10 mouse cellular contexts compared by ENCODE assay signal in genomic region chr13:26158703-26159102, GRCm38 (mm10).
A peak's percentile ranks its signal among the peaks of the same experiment; 100 is the strongest.
DNase-seq lines count a peak whose midpoint lies in the region; ATAC-seq and TF ChIP-seq lines count a peak whose summit lies in the region.
"Had no signal": no experiment of that assay in that cellular context is flagged by ENCODE, and none has a peak within 500 bp of the region (broad histone marks: within the 10 kb centered on the region; RNA-seq: fewer than 3 reads in every experiment).

No protein-coding gene starts in this region.

- no peaks in the 10 kb centered on the region for H3K36me3 ChIP-seq in kidney, postnatal 0 days (ENCODE audit: insufficient read depth, low read length)
- no peaks in the 10 kb centered on the region for H3K36me3 ChIP-seq in stomach, postnatal 0 days (ENCODE audit: control insufficient read depth, insufficient read depth, low read length)
- H3K36me3 ChIP-seq: embryonic facial prominence, embryonic 12.5 days; liver, embryonic 13.5 days had no signal

- no peak for TF ChIP-seq EP300 in stomach, postnatal 0 days (optimal IDR thresholded peaks at IDR 0.05)

- no peak overlapping the region for H3K4me2 ChIP-seq in kidney, postnatal 0 days (ENCODE audit: low read length)
- no peak overlapping the region for H3K4me2 ChIP-seq in stomach, postnatal 0 days (replicated peaks; ENCODE audit: low read depth)
- H3K4me2 ChIP-seq: embryonic facial prominence, embryonic 12.5 days; liver, embryonic 13.5 days had no signal

- no peak overlapping the region for H3K27ac ChIP-seq in kidney, postnatal 0 days
- no peak overlapping the region for H3K27ac ChIP-seq in stomach, postnatal 0 days (replicated peaks)
- H3K27ac ChIP-seq: embryonic facial prominence, embryonic 12.5 days; liver, embryonic 13.5 days had no signal

- H3K9ac ChIP-seq in kidney, postnatal 0 days (ENCODE audit: low read depth, low read length) = no peak overlapping the region
- no peak overlapping the region for H3K9ac ChIP-seq in stomach, postnatal 0 days (ENCODE audit: low read length)
- H3K9ac ChIP-seq: embryonic facial prominence, embryonic 12.5 days; liver, embryonic 13.5 days had no signal

- no peak overlapping the region for H3K4me3 ChIP-seq in kidney, postnatal 0 days (replicated peaks; ENCODE audit: low read depth, low read length)
- no peak overlapping the region for H3K4me3 ChIP-seq in stomach, postnatal 0 days (ENCODE audit: low read depth, low read length)
- H3K4me3 ChIP-seq: embryonic facial prominence, embryonic 12.5 days; liver, embryonic 13.5 days had no signal

- H3K9me3 ChIP-seq in kidney, postnatal 0 days (replicated peaks; ENCODE audit: low read length) = no peaks in the 10 kb centered on the region
- no peaks in the 10 kb centered on the region for H3K9me3 ChIP-seq in stomach, postnatal 0 days (ENCODE audit: control insufficient read depth, low read length)
- H3K9me3 ChIP-seq: embryonic facial prominence, embryonic 12.5 days; liver, embryonic 13.5 days had no signal

- DNase-seq in kidney, postnatal 0 days (ENCODE audit: low spot score) = no peak
- DNase-seq in kidney, postnatal 10 days = no peak
- peak; percentile 17 for DNase-seq in retina, embryonic 14.5 days (ENCODE audit: low spot score)
- DNase-seq in retina, postnatal 1 day = no peak
- DNase-seq in embryo, embryonic 10 days (ENCODE audit: low spot score) = peak; percentile 59
- DNase-seq in stomach, postnatal 0 days (ENCODE audit: low spot score) = no peak
- no peak for DNase-seq in spleen, postnatal 36 days (ENCODE audit: low spot score in 2 of 2)
- DNase-seq: adrenal gland, postnatal 14 days; liver, embryonic 13.5 days had no signal

- no peaks in the 10 kb centered on the region for H3K27me3 ChIP-seq in kidney, postnatal 0 days (ENCODE audit: insufficient read depth, low read length)
- H3K27me3 ChIP-seq in stomach, postnatal 0 days (ENCODE audit: control insufficient read depth, insufficient read depth, low read length) = no peaks in the 10 kb centered on the region
- H3K27me3 ChIP-seq: embryonic facial prominence, embryonic 12.5 days; liver, embryonic 13.5 days had no signal

- WGBS in kidney, postnatal 0 days = 88% methylated on average over 2 of the region's 2 CpGs
- WGBS in stomach, postnatal 0 days = 81% methylated on average over 2 of the region's 2 CpGs

- no peak for ATAC-seq in kidney, postnatal 0 days (replicated peaks; ENCODE audit: low FRiP score, low read depth)
- no peak for ATAC-seq in stomach, postnatal 0 days (ENCODE audit: low FRiP score, low TSS enrichment)

- H3K4me1 ChIP-seq in kidney, postnatal 0 days (replicated peaks; ENCODE audit: insufficient read depth, low read length) = no peaks in the 10 kb centered on the region
- H3K4me1 ChIP-seq in stomach, postnatal 0 days (replicated peaks; ENCODE audit: control insufficient read depth, insufficient read depth) = 0 out of 2 replicates have a peak, but pooled peaks cover 2% of the 10 kb centered on the region
- H3K4me1 ChIP-seq: liver, embryonic 13.5 days had no signal

- peak; percentile 45; the same call in 1 of the 2 replicates for TF ChIP-seq CTCF in kidney, postnatal 0 days (IDR thresholded peaks at IDR 0.05; ENCODE audit: low read depth)
- TF ChIP-seq CTCF in stomach, postnatal 0 days (IDR thresholded peaks at IDR 0.05; ENCODE audit: low read depth) = peak; percentile 66

Comparison
In these comparisons a context has a peak if more than half of its experiments do, and no peak if none do; other contexts are left out.
1. DNase-seq: peak in retina, embryonic 14.5 days (single experiment) and embryo, embryonic 10 days (single experiment); none in kidney, postnatal 0 days (single experiment), kidney, postnatal 10 days (single experiment), retina, postnatal 1 day (single experiment), stomach, postnatal 0 days (single experiment) and spleen, postnatal 36 days (0 of 2).